In the genomic region with DNA sequence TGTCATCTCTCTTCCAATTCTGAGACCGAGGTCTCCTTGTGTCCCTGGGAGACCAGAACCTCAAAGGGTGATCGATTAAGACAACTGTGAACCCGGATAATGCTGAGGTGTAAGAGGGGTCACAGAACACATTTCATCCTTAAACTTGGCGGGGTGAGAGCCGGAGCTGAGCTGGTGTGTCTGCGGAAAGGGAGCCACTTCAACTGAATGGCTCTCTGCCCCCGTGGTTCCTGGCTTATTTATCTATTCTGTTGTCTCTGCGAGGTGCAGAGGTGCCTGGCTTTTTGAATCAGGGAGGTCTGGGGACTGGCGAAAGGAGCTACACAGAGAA, we compare ENCODE assay signal across 8 mouse cellular contexts. TPM values are rescaled to one million over a fixed set of nuclear protein-coding genes. Genes with fewer than 3 reads are reported as not detected.
DNase-seq lines count a peak whose midpoint lies in the region; ATAC-seq and TF ChIP-seq lines count a peak whose summit lies in the region.

No protein-coding gene starts in this region.

- H3K27ac ChIP-seq in kidney, embryonic 14.5 days (ENCODE audit: low read depth, low read length), result peak overlapping the region; percentile 68; the same call in 1 of the 2 replicates
- H3K27ac ChIP-seq in bone marrow macrophage, adult 2 months (ENCODE audit: insufficient read depth, low read depth, low read length), result peak overlapping the region; percentile 86
- H3K27ac ChIP-seq in hindbrain, embryonic 10.5 days, result peak overlapping the region; percentile 91

- DNase-seq in kidney, adult 8-10 months, result no peak
- no peak for DNase-seq in hindbrain, embryonic 10.5 days (ENCODE audit: low spot score)
- DNase-seq in lung, postnatal 36 days, result peak; percentile 39
- no peak for DNase-seq in MN1 (ENCODE audit: low spot score)
- DNase-seq in urinary bladder, postnatal 10 days (ENCODE audit: low spot score), result no peak
- DNase-seq in embryo, embryonic 9.5 days (ENCODE audit: extremely low spot score), result no peak

- TF ChIP-seq CTCF in bone marrow macrophage, adult 2 months (IDR thresholded peaks at IDR 0.05; ENCODE audit: low read depth, low read length), result no peak

- no peaks in the 10 kb centered on the region for H3K36me3 ChIP-seq in kidney, embryonic 14.5 days (ENCODE audit: control insufficient read depth, insufficient read depth, low read length)
- H3K36me3 ChIP-seq in hindbrain, embryonic 10.5 days, result no peaks in the 10 kb centered on the region

- ATAC-seq in kidney, embryonic 14.5 days (ENCODE audit: low FRiP score, low TSS enrichment), result no peak; the same call in 1 of the 2 replicates

- H3K9ac ChIP-seq in kidney, embryonic 14.5 days (ENCODE audit: low read depth, low read length), result peak overlapping the region; percentile 73

- H3K4me1 ChIP-seq in kidney, embryonic 14.5 days (ENCODE audit: control insufficient read depth, insufficient read depth, low read length), result no peaks in the 10 kb centered on the region
- H3K4me1 ChIP-seq in bone marrow macrophage, adult 2 months (ENCODE audit: control insufficient read depth, insufficient read depth, low read length), result peaks cover 19% of the 10 kb centered on the region
- H3K4me1 ChIP-seq in hindbrain, embryonic 10.5 days (replicated peaks), result peaks cover 25% of the 10 kb centered on the region

- no peaks in the 10 kb centered on the region for H3K27me3 ChIP-seq in kidney, embryonic 14.5 days (ENCODE audit: control insufficient read depth, insufficient read depth, low read length)
- H3K27me3 ChIP-seq in hindbrain, embryonic 10.5 days (ENCODE audit: insufficient read depth, poor library complexity, severe bottlenecking), result no peaks in the 10 kb centered on the region; the same call in 1 of the 2 replicates

- H3K9me3 ChIP-seq in kidney, embryonic 14.5 days (ENCODE audit: control insufficient read depth, low read length), result no peaks in the 10 kb centered on the region
- no peaks in the 10 kb centered on the region for H3K9me3 ChIP-seq in hindbrain, embryonic 10.5 days

- 0 out of 2 replicates have a peak, but pooled peaks have one; percentile 7 for TF ChIP-seq POLR2A in bone marrow macrophage, adult 2 months (IDR thresholded peaks at IDR 0.05; ENCODE audit: borderline replicate concordance, low read depth, low read length)

- H3K4me3 ChIP-seq in kidney, embryonic 14.5 days (ENCODE audit: low read length), result peak overlapping the region; percentile 48
- peak overlapping the region; percentile 93 for H3K4me3 ChIP-seq in bone marrow macrophage, adult 2 months (ENCODE audit: insufficient read depth, low read length)
- peak overlapping the region; percentile 70 for H3K4me3 ChIP-seq in hindbrain, embryonic 10.5 days

- H3K4me2 ChIP-seq in kidney, embryonic 14.5 days (replicated peaks; ENCODE audit: low read depth, low read length), result peak overlapping the region; percentile 55

- 5% methylated on average over 9 of the region's 9 CpGs for WGBS in kidney, embryonic 14.5 days
- WGBS in hindbrain, embryonic 10.5 days, result 8% methylated on average over 9 of the region's 9 CpGs

RNA-seq across cellular contexts. Expression of gene Acsl5, which starts 1.5 kb away (rescaled TPM):
- 26.3 and 38.1 TPM in 2 replicates for polyA plus RNA-seq in kidney, embryonic 14.5 days (2014; fragmentation: Nextera tagmentation; extraction: Ambion mirVana)
- polyA plus RNA-seq in bone marrow macrophage, adult 2 months (2012; ENCODE audit: insufficient read depth, insufficient read length, missing spikeins), result 65.3 and 84.9 TPM in 2 replicates
- polyA plus RNA-seq in hindbrain, embryonic 10.5 days (2016; fragmentation: Nextera tagmentation; extraction: Ambion mirVana), result 20.5 and 24.0 TPM in 2 replicates

RNA-seq across cellular contexts. Expression of gene Gucy2g, which starts 12.2 kb away (rescaled TPM):
- 0.05 TPM in 1 of 2 replicates, not detected in the other for polyA plus RNA-seq in kidney, embryonic 14.5 days (2014; fragmentation: Nextera tagmentation; extraction: Ambion mirVana)
- not detected in 2 replicates for polyA plus RNA-seq in bone marrow macrophage, adult 2 months (2012; ENCODE audit: insufficient read depth, insufficient read length, missing spikeins)
- not detected in 2 replicates for polyA plus RNA-seq in hindbrain, embryonic 10.5 days (2016; fragmentation: Nextera tagmentation; extraction: Ambion mirVana)
